Mouse (Mus musculus) CH12.LX (cell line): ENCODE results near the gene Ep300.

Source experiments
- BHLHE40 ChIP-seq: IDR thresholded peaks from 2 replicates; pipeline ENCODE4 v1.6.1; 2011; ENCODE audit warnings: mild to moderate bottlenecking, low read depth, low read length, improper control_type of control experiment
- CHD1 ChIP-seq: IDR thresholded peaks from 2 replicates; pipeline ENCODE4 v1.6.1; 2012; ENCODE audit warnings: low read depth, low read length, improper control_type of control experiment, inconsistent platforms
- CHD2 ChIP-seq: IDR thresholded peaks from 2 replicates; pipeline ENCODE4 v1.6.1; 2011; ENCODE audit warnings: low read length, improper control_type of control experiment
- CTCF ChIP-seq, 2 experiments: IDR thresholded peaks in 1 of 2; conservative IDR thresholded peaks in 1 of 2; 2 replicates each; pipeline ENCODE4 v1.5.1; 2011 to 2012; ENCODE audit warnings: low read depth in 2 of 2, low read length in 2 of 2, improper control_type of control experiment in 1 of 2, inconsistent platforms in 1 of 2, mild to moderate bottlenecking in 1 of 2, moderate library complexity in 1 of 2
- EP300 ChIP-seq: IDR thresholded peaks from 2 replicates; pipeline ENCODE4 v1.6.1; 2011; ENCODE audit warnings: low read length, improper control_type of control experiment
- MAFK ChIP-seq: IDR thresholded peaks from 2 replicates; pipeline ENCODE4 v1.6.1; 2011; ENCODE audit warnings: low read length, improper control_type of control experiment; ENCODE audit not compliant: insufficient replicate concordance
- MAX ChIP-seq: IDR thresholded peaks from 2 replicates; pipeline ENCODE4 v1.6.1; 2011; ENCODE audit warnings: low read length, improper control_type of control experiment
- MEF2A ChIP-seq: IDR thresholded peaks from 2 replicates; pipeline ENCODE4 v1.6.1; 2014; ENCODE audit warnings: low read depth, mild to moderate bottlenecking, inconsistent platforms, low read length, improper control_type of control experiment, borderline replicate concordance
- MYC ChIP-seq: IDR thresholded peaks from 2 replicates; pipeline ENCODE4 v1.6.1; 2011; ENCODE audit warnings: low read depth, mild to moderate bottlenecking, improper control_type of control experiment, low read length
- POLR2A ChIP-seq: IDR thresholded peaks from 2 replicates; pipeline ENCODE4 v1.6.1; 2011; ENCODE audit warnings: low read depth, mild to moderate bottlenecking, improper control_type of control experiment, low read length

- no peak for TF ChIP-seq CHD2
- TF ChIP-seq CTCF (conservative IDR thresholded peaks at IDR 0.05 in 1 of 2, IDR thresholded peaks at IDR 0.05 in 1 of 2; ENCODE audit: low read depth in 2 of 2, low read length in 2 of 2): no peak
- no peak for TF ChIP-seq POLR2A
- no peak for TF ChIP-seq MYC
- no peak for TF ChIP-seq MEF2A
- no peak for TF ChIP-seq EP300
- TF ChIP-seq MAX: no peak
- no peak for TF ChIP-seq BHLHE40
- TF ChIP-seq CHD1: no peak
- TF ChIP-seq MAFK: no peak
Measured at GRCm38 (mm10) chr15:81562491-81563488, 22.4 kb upstream of the Ep300 start.
